Mouse (Mus musculus) right cerebral cortex, postnatal 4 days (tissue): ENCODE results near the gene Clca2.
A peak's percentile ranks its signal among the peaks of the same experiment; 100 is the strongest.
"Not testable (repeated sequence)": the region's sequence is repeated elsewhere in the genome, so short reads cannot be mapped to it uniquely, and the experiment has no call there.

Experiments
- DNase-seq: peaks from one replicate; pipeline ENCODE4 v3.0.0-alpha.2; 2022

The Clca2 gene

DNA sequence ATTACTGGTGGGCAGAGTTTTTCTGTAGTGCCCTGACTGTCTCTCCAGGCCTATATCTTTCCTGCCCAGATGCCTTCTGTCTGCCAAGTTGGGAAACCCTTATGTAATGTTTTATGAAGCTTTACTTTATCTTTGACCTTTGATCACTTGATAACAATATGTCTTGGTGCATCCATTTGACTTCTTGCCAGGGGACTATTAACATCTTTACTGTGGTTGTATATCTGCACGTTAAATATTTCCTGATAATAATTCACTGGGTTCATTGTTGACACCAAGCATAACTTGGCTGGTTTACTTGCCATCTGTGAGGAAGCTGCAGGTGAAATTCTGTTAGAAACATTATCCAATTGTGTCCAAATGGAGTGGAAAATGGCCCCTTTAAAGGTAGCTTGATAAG lies 16.2 kb downstream of the Clca2 start:
- DNase-seq, result no peak

DNA sequence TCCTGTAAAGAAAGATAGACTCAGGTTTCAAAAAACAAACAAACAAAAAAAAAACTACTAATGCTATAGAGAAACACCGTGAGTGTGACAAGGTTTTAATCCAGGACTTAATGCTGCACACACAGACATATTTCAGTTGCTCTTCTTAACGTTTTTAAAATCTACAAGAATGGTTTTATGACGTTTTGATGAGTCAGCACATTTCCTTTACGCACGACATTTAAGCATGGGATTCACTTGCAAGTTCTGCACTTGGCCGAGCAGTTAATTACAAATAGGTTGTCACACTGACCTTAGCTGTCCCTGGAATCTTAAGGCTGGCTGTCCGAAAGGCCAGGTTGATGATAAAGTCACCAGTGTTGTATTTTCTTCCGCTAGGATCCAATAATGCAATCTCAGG lies 18.3 kb downstream of the Clca2 start:
- no peak for DNase-seq

DNA sequence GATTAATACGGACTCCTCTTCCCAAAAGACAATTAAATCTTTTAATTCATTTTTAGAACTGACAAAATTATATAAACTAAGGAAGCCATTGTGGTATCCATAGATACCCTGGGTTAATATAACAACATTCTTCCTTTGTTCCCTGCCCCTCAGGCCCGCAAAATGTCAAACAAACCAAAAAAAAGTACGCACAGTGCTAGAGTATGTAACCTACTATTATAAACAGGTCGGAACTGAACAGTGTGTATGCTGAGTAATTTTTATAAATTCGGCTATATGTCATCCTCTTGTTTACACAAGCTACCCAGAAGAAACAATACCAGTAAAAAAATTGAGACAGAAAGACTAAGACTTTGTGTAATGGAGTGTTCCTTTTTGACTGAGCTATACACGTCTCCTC lies 20.8 kb downstream of the Clca2 start:
- no peak for DNase-seq

DNA sequence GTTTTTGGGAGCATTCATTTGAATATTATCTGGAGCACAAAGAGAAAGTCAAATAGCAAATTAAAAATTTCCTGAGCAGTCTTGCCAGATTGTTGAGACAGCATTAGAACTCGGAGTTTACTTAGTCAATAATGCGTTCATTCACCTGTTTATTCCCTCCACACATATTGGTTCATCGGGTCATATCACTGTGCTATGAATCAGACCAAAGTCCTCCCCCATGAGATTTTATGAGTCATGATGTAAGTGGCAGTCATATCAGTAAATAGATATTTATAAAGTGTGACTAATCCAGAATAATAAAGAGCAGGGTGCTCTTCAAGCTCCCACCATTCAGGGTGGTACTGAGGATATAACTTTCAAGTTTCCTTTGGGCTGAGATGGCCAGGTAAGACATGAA lies 26.9 kb downstream of the Clca2 start:
- no peak for DNase-seq

DNA sequence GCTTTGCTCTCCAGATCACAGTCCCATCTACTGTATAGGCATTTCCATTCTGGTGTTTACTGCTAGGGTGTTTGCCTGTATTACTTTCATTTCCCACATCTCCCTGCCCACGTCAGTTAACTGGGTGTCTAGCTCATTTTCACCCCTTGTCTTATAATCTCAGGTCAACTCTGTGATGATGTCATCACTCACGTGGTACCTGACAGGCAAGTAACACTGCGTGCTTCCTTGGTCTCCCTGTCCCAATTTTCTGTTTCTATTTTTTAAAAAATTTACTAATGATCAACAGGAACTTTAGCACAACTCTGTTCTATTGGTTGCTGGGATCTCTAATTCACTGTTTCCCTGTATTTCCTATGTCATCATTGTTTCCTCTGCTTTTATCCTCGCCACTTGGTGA lies 30.3 kb downstream of the Clca2 start:
- DNase-seq, result no peak

DNA sequence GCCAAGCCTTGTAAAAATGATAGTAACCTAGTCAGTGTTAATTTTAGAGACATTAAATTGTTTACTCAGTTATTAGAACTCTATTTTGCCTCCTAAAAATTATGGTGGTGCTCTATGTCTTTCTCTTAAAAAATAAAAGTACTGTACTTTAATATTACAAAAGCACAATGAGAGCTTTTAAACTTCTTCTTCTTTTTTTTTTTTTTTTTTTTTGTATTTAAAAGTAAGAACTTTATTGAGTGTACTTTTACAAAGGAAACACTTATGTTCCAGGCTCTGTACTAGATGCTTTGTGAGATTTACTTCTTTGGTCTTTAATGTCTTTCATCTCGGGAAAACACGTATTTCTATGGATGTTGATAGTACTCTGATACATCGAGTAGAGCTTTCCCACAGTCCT lies 44.1 kb downstream of the Clca2 start:
- DNase-seq, result not testable (repeated sequence)

DNA sequence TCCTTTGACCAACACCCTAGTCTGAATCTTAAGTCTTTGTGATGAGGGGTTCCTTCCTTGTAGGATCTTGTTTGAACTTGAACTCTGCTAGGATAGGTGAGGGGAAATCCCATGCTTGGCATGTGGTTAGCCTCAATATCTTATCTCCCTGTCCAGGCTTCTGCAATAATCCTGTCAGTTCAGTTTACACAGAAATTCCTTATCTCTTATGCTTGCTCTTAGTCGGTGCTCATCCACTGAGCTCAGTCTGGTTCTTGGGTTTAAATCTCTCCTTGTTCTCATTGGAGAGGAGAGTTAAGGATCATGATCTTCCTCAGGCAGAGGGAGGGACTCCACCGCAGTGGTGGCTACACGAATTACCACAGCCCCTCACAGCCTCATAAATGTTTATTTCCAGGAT lies 49.4 kb downstream of the Clca2 start:
- no peak for DNase-seq

DNA sequence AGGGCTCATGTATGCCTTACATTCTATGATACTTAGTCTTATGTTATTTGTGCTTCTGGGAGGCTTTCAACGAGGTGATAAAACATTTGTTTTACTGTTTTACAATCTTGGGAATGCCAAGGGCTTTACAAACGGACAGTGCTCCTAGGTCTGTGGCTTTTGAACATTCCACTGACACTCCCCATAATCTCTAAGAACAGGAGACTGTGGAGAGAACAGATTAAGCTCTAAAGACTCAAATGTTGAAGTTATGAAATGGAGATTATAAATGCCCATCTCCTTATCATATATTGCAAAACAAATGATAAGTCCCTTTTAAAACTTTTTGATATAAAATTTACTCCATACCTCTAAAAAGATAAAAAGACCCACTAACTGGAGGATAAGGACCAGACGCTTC lies 60.4 kb downstream of the Clca2 start:
- no peak for DNase-seq

DNA sequence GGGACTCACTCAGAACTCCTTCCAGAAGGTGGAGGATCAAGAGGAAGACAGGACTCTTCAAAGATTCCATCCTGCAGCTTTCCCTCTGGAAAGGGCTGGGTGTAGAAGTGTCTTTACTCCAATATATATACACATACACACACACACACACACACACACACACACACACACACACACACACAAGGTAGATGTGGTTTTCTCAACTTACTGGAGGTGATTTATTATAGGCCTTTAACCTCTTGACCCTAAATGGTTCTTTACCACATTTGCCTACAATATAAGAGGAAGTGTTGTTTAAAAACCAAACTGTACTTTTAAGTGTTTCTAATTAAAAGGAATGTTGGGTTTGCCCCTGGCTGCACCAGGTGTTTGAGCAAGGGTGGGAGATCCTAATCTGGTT lies 66.6 kb downstream of the Clca2 start, which contains the start of gene Clca1:
Gene Clca1 (minus strand): TSS at position 101 of the 400 bp plus-strand sequence.
- DNase-seq, result no peak

DNA sequence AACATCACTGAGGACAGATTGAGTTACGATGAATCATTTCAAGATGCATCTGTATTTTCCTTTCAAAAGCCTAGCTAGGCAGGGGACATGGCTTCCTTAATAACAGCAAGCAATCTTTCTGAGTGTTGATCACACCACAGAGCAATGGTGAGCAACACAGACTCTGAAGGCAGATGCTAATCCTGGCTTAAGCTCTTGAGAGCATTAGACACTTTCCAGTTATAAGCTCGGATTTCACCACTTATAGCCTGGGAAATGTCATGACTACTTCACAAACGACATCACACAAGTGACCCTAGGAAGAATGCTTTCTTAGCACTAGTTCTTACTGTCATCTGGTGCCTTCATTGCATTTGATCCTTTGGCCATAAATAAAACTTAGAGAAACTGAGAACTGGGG lies 71.2 kb downstream of the Clca2 start:
- DNase-seq, result no peak

DNA sequence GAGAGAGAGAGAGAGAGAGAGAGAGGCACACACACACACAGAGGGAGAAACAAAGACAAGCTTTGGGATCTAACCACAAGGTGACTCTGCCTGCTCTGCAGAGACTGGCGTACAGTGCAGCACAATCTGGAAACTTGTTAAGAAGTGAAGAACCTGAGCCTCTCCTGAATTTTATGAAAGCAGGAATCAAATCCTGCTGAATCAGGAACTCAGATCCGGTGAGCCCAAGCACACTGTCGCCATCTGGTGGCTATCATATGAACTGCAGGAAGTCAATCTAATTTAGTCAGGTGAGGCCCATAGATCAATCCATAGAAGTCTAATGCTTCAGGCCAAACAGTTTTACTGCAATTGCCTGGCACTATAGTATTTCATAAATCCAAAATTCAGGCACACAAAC lies 72.5 kb downstream of the Clca2 start:
- DNase-seq, result peak; percentile 50
